Mouse (Mus musculus) right cerebral cortex, postnatal 10 days (tissue): ENCODE measurements at regions not wholly inside any gene's neighbourhood (a gene's known extent, or its start where the extent isn't known, plus 50 kb on each side); places are given as distances from the start of the nearest gene placed in this dataset.
"Not testable (repeated sequence)": the region's sequence is repeated elsewhere in the genome, so short reads cannot be mapped to it uniquely, and the experiment has no call there.

Experiments
- DNase-seq, 2 experiments: peaks; one replicate each; pipeline ENCODE4 v3.0.0; 2021; ENCODE audit warnings: low spot score in 2 of 2

- DNase-seq, result peak in 1 of 2 experiments; percentile 27
Measured at GRCm38 (mm10) chr2:97706651-97707050, 955.4 kb upstream of the Gm10801 start.

- no peak for DNase-seq
Measured at GRCm38 (mm10) chr2:97707243-97707642, 954.8 kb upstream of the Gm10801 start.

DNA sequence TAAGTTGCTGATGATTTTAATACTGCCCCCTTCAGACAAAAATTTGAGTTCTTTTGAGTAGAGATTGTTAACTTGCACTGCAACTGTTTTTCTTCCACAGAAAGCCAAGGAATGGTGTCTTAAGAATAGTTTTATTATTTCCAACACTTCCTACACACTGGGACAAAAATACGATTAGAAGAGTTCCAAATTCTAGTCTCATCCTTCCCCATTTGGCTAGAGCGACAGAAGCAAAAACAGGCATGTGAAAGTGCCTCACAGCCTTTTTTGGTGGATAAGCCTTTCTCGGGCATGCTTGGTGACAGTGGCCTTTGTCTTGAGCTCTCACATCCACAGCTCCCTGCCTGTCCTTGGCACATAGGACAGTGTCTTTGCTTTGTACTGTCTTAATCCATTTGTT is 954.3 kb upstream of the Gm10801 start:
- DNase-seq, result peak; percentile 24 to 47

DNA sequence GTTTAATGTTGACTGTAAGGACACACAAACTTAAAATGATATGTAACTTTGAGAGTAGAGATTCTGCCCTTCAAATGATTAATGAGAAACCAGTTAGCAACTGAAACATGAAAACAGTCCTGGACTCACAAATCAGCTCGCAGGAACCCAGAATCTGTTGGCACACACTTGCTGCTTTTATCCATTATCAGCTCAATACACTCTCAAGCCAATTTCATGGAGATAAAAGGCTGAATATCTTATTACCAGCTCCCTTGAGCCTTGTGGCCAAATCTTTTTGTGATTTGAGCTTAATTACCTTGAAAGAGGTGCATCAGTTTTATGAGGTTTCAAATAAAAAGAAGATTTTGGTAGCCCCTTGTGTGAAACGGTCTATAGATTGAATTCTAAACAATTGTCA is 936.9 kb upstream of the Gm10801 start:
- DNase-seq, result no peak

GRCm38 (mm10) chr2:97768850-97769249 is 893.2 kb upstream of the Gm10801 start:
- DNase-seq, result no peak

DNA sequence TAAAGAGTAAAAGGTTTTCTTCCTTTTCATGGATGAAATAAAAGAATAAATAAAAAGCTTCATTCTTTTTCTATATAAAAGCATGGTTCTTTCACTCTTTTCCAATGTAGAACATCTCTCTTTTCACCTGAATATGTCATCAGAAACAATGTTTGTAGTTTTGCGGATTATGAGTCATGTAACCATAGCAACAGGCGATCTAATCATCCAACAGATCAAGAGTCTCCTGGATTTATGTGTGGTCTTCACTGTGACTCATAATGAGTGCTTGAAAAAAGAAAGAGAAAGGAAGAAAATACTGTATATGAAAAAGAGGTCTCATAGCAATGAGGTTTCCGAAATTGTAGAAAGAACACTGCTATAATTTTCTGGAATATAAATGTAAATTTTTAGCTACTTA is 884.1 kb upstream of the Gm10801 start:
- DNase-seq, result no peak

GRCm38 (mm10) chr2:97780001-97780400 is 882.0 kb upstream of the Gm10801 start:
- DNase-seq, result not testable (repeated sequence)
